ENCODE assay signal across 7 mouse cellular contexts in the genomic region with DNA sequence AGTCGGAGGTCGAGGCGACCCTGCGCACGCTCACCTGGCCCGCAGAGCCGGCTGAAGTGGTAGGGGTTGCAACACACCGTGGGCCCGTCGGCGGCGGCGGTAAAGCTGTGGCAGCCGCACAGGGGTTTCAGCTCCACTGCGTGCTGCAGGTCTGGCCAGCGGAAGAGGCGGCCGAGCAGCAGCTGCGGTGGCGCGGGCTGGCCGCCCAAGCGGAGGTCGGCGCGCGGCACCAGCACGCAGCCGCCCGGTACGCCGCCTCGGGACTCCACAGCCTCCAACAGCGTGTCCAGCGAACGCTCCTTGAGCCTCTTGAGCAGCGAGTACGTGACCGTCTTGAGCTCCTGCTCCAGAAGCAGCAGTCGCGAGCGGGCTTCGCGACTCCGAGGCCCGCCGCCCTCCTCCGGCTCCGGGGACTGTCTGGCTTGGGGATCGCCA. TPM values are rescaled to one million over a fixed set of nuclear protein-coding genes. Genes with fewer than 3 reads are reported as not detected.
DNase-seq lines count a peak whose midpoint lies in the region; ATAC-seq and TF ChIP-seq lines count a peak whose summit lies in the region.

No protein-coding gene starts in this region.

- H3K27ac ChIP-seq in embryonic facial prominence, embryonic 14.5 days (replicated peaks; ENCODE audit: low read depth, low read length) = peak overlapping the region; percentile 95
- peak overlapping the region; percentile 85 for H3K27ac ChIP-seq in hindbrain, embryonic 12.5 days
- peak overlapping the region; percentile 59; the same call in 1 of the 2 replicates for H3K27ac ChIP-seq in liver, embryonic 15.5 days (replicated peaks)
- H3K27ac ChIP-seq in small intestine, adult 2 months (ENCODE audit: insufficient read depth, low read depth, low read length) = peak overlapping the region; percentile 70

- no peak for TF ChIP-seq POLR2A in small intestine, adult 2 months (IDR thresholded peaks at IDR 0.05; ENCODE audit: low read depth, low read length)

- H3K9ac ChIP-seq in embryonic facial prominence, embryonic 14.5 days (ENCODE audit: low read depth, low read length) = peak overlapping the region; percentile 98
- H3K9ac ChIP-seq in hindbrain, embryonic 12.5 days = peak overlapping the region; percentile 89
- peak overlapping the region; percentile 62 for H3K9ac ChIP-seq in liver, embryonic 15.5 days

- DNase-seq in urinary bladder, adult 18-20 months (ENCODE audit: low spot score in 2 of 2) = peak; percentile 11 to 50
- DNase-seq in urinary bladder, postnatal 10 days (ENCODE audit: low spot score) = no peak
- DNase-seq in embryonic facial prominence, embryonic 14.5 days (ENCODE audit: low spot score) = peak; percentile 26
- no peak for DNase-seq in cerebellum, postnatal 14 days

- H3K4me2 ChIP-seq in embryonic facial prominence, embryonic 14.5 days (ENCODE audit: low read depth, low read length) = peak overlapping the region; percentile 95
- peak overlapping the region; percentile 79 for H3K4me2 ChIP-seq in hindbrain, embryonic 12.5 days (replicated peaks)
- H3K4me2 ChIP-seq in liver, embryonic 15.5 days = peak overlapping the region; percentile 97

- no peak for ATAC-seq in embryonic facial prominence, embryonic 14.5 days (ENCODE audit: low read depth)
- no peak for ATAC-seq in hindbrain, embryonic 12.5 days (ENCODE audit: low FRiP score)
- ATAC-seq in liver, embryonic 15.5 days (ENCODE audit: insufficient read depth) = no peak

- WGBS in embryonic facial prominence, embryonic 14.5 days = 1% methylated on average over 14 of the region's 50 CpGs
- under 1% methylated on average over 41 of the region's 50 CpGs for WGBS in hindbrain, embryonic 12.5 days
- WGBS in liver, embryonic 15.5 days (ENCODE audit: insufficient replicate concordance) = under 1% methylated on average over 50 of the region's 50 CpGs
- WGBS in small intestine, adult 2 months = 1% methylated on average over 50 of the region's 50 CpGs

- no peak for TF ChIP-seq CTCF in small intestine, adult 2 months (IDR thresholded peaks at IDR 0.05; ENCODE audit: extremely low read depth, insufficient read length, insufficient replicate concordance, low read depth, low read length)

- H3K9me3 ChIP-seq in embryonic facial prominence, embryonic 14.5 days (ENCODE audit: control insufficient read depth, low read length) = no peaks in the 10 kb centered on the region
- no peaks in the 10 kb centered on the region for H3K9me3 ChIP-seq in hindbrain, embryonic 12.5 days (replicated peaks)
- no peaks in the 10 kb centered on the region for H3K9me3 ChIP-seq in liver, embryonic 15.5 days (replicated peaks)

- peaks cover 27% of the 10 kb centered on the region for H3K4me1 ChIP-seq in embryonic facial prominence, embryonic 14.5 days (ENCODE audit: control insufficient read depth, insufficient read depth, low read length)
- H3K4me1 ChIP-seq in hindbrain, embryonic 12.5 days = peaks cover 72% of the 10 kb centered on the region
- H3K4me1 ChIP-seq in liver, embryonic 15.5 days (replicated peaks) = peaks cover 93% of the 10 kb centered on the region
- peaks cover 11% of the 10 kb centered on the region for H3K4me1 ChIP-seq in small intestine, adult 2 months (ENCODE audit: control insufficient read depth, insufficient read depth, insufficient read length, low read length)

- no peaks in the 10 kb centered on the region for H3K27me3 ChIP-seq in embryonic facial prominence, embryonic 14.5 days (replicated peaks; ENCODE audit: control insufficient read depth, insufficient read depth, low read length)
- H3K27me3 ChIP-seq in hindbrain, embryonic 12.5 days = peaks cover 25% of the 10 kb centered on the region
- H3K27me3 ChIP-seq in liver, embryonic 15.5 days = peaks cover 65% of the 10 kb centered on the region
- no peaks in the 10 kb centered on the region for H3K27me3 ChIP-seq in small intestine, adult 2 months (ENCODE audit: control insufficient read depth, insufficient read depth, low read length)

- H3K4me3 ChIP-seq in embryonic facial prominence, embryonic 14.5 days (ENCODE audit: low read depth, low read length) = peak overlapping the region; percentile 95
- peak overlapping the region; percentile 70 for H3K4me3 ChIP-seq in hindbrain, embryonic 12.5 days
- H3K4me3 ChIP-seq in liver, embryonic 15.5 days (replicated peaks) = peak overlapping the region; percentile 62
- H3K4me3 ChIP-seq in small intestine, adult 2 months (ENCODE audit: low read depth, low read length) = peak overlapping the region; percentile 73

- no peaks in the 10 kb centered on the region for H3K36me3 ChIP-seq in embryonic facial prominence, embryonic 14.5 days (ENCODE audit: control insufficient read depth, insufficient read depth, low read length)
- no peaks in the 10 kb centered on the region for H3K36me3 ChIP-seq in hindbrain, embryonic 12.5 days
- no peaks in the 10 kb centered on the region for H3K36me3 ChIP-seq in liver, embryonic 15.5 days (replicated peaks)
- no peaks in the 10 kb centered on the region for H3K36me3 ChIP-seq in small intestine, adult 2 months (ENCODE audit: control insufficient read depth, insufficient read depth, low read length)

RNA-seq across cellular contexts. Expression of a gene that starts 1.7 kb away (rescaled TPM):
- 7.9 and 8.8 TPM in 2 replicates for polyA plus RNA-seq in embryonic facial prominence, embryonic 14.5 days (2014; fragmentation: Nextera tagmentation; extraction: Ambion mirVana)
- 12.4 and 13.0 TPM in 2 replicates for polyA plus RNA-seq in hindbrain, embryonic 12.5 days (2016; fragmentation: Nextera tagmentation; extraction: Ambion mirVana)
- polyA plus RNA-seq in liver, embryonic 15.5 days (2015; fragmentation: Nextera tagmentation; extraction: Ambion mirVana) = 2.3 and 2.9 TPM in 2 replicates
- polyA plus RNA-seq in small intestine, adult 2 months (2012; rRNA removed) = 45.7 and 90.4 TPM in 2 replicates

Comparison
In these comparisons a context has a peak if more than half of its experiments do, and no peak if none do; other contexts are left out.
1. DNase-seq: peak in urinary bladder, adult 18-20 months (2 of 2) and embryonic facial prominence, embryonic 14.5 days (single experiment); none in urinary bladder, postnatal 10 days (single experiment) and cerebellum, postnatal 14 days (0 of 2).
2. Peak in every context shown above with its lines, with median percentiles within 50 percentile points of each other: H3K27ac ChIP-seq, H3K4me2 ChIP-seq, H3K4me3 ChIP-seq and H3K9ac ChIP-seq.